Comparison of ENCODE assay signal across 21 mouse cellular contexts in genomic region chr5:35411028-35411427, GRCm38 (mm10). TPM values are rescaled to one million over a fixed set of nuclear protein-coding genes. Genes with fewer than 3 reads are reported as not detected.
DNase-seq lines count a peak whose midpoint lies in the region; ATAC-seq and TF ChIP-seq lines count a peak whose summit lies in the region.
"Had no signal": no experiment of that assay in that cellular context is flagged by ENCODE, and none has a peak within 500 bp of the region (broad histone marks: within the 10 kb centered on the region; RNA-seq: fewer than 3 reads in every experiment).

No protein-coding gene starts in this region.

- no peak for ATAC-seq in heart, embryonic 11.5 days (replicated peaks; ENCODE audit: insufficient number of reproducible peaks, low FRiP score, low TSS enrichment)
- ATAC-seq in liver, embryonic 12.5 days: no peak
- ATAC-seq: forebrain, postnatal 0 days; intestine, embryonic 16.5 days had no signal

- H3K9ac ChIP-seq in heart, embryonic 11.5 days (ENCODE audit: low read depth, low read length): no peak overlapping the region
- no peak overlapping the region for H3K9ac ChIP-seq in liver, embryonic 12.5 days
- H3K9ac ChIP-seq: embryonic facial prominence, embryonic 12.5 days; forebrain, embryonic 12.5 days; forebrain, postnatal 0 days; heart, embryonic 13.5 days; hindbrain, embryonic 15.5 days had no signal

- no peak for TF ChIP-seq POLR2A in testis, adult 2 months (IDR thresholded peaks at IDR 0.05; ENCODE audit: control insufficient read depth, low read depth, low read length)

- 53% methylated on average over 10 of the region's 10 CpGs for WGBS in heart, embryonic 11.5 days (ENCODE audit: insufficient replicate concordance)
- WGBS in liver, embryonic 12.5 days (ENCODE audit: insufficient replicate concordance): 50% methylated on average over 10 of the region's 10 CpGs

- DNase-seq in testis, postnatal 10 days (ENCODE audit: low spot score): no peak
- peak; percentile 91 for DNase-seq in ZHBTc4 (ENCODE audit: low read depth, low spot score)
- DNase-seq: adrenal gland, adult 2 months; adrenal gland, postnatal 36 days; B cell, adult 2 months; cerebellum, adult 8-10 months; cerebellum, postnatal 14 days; forebrain, postnatal 0 days; gastrocnemius, postnatal 14 days; heart, postnatal 36 days had no signal

- H3K27me3 ChIP-seq in testis, adult 2 months (ENCODE audit: control insufficient read depth, insufficient read depth, low read length): no peaks in the 10 kb centered on the region
- peaks cover 58% of the 10 kb centered on the region for H3K27me3 ChIP-seq in E14TG2a.4 (ENCODE audit: insufficient read depth, low read length)
- peaks cover 70% of the 10 kb centered on the region for H3K27me3 ChIP-seq in heart, embryonic 11.5 days (ENCODE audit: control insufficient read depth, insufficient read depth, low read length)
- H3K27me3 ChIP-seq in liver, embryonic 12.5 days (replicated peaks): peaks cover 70% of the 10 kb centered on the region

- peak overlapping the region; percentile 33; the same call in 1 of the 2 replicates for H3K27ac ChIP-seq in testis, adult 2 months (ENCODE audit: control insufficient read depth, insufficient read depth, low read depth, low read length)
- no peak overlapping the region for H3K27ac ChIP-seq in heart, embryonic 11.5 days (ENCODE audit: low read depth, low read length)
- H3K27ac ChIP-seq in liver, embryonic 12.5 days: no peak overlapping the region
- H3K27ac ChIP-seq: embryonic facial prominence, embryonic 12.5 days; forebrain, embryonic 12.5 days; heart, embryonic 13.5 days; hindbrain, embryonic 15.5 days had no signal

- no peak for TF ChIP-seq CTCF in testis, adult 2 months (IDR thresholded peaks at IDR 0.05; ENCODE audit: control insufficient read depth, insufficient read depth, insufficient replicate concordance, low read depth, low read length)
- TF ChIP-seq CTCF in E14TG2a.4 (conservative IDR thresholded peaks at IDR 0.05; ENCODE audit: low read length): no peak

- no peaks in the 10 kb centered on the region for H3K9me3 ChIP-seq in E14TG2a.4 (ENCODE audit: low read length)
- no peaks in the 10 kb centered on the region for H3K9me3 ChIP-seq in heart, embryonic 11.5 days (replicated peaks; ENCODE audit: control insufficient read depth, low read length)
- no peaks in the 10 kb centered on the region for H3K9me3 ChIP-seq in liver, embryonic 12.5 days (replicated peaks)
- H3K9me3 ChIP-seq: embryonic facial prominence, embryonic 12.5 days; forebrain, embryonic 12.5 days; heart, embryonic 13.5 days; hindbrain, embryonic 15.5 days had no signal

- H3K4me2 ChIP-seq in heart, embryonic 11.5 days: no peak overlapping the region
- H3K4me2 ChIP-seq in liver, embryonic 12.5 days: no peak overlapping the region
- H3K4me2 ChIP-seq: embryonic facial prominence, embryonic 12.5 days; forebrain, embryonic 12.5 days; heart, embryonic 13.5 days; hindbrain, embryonic 15.5 days had no signal

- no peaks in the 10 kb centered on the region for H3K36me3 ChIP-seq in testis, adult 2 months (ENCODE audit: control insufficient read depth, insufficient read depth, low read length)
- no peaks in the 10 kb centered on the region for H3K36me3 ChIP-seq in E14TG2a.4 (ENCODE audit: insufficient read depth, low read length)
- no peaks in the 10 kb centered on the region for H3K36me3 ChIP-seq in heart, embryonic 11.5 days (ENCODE audit: control insufficient read depth, insufficient read depth, low read length)
- no peaks in the 10 kb centered on the region for H3K36me3 ChIP-seq in liver, embryonic 12.5 days
- H3K36me3 ChIP-seq: embryonic facial prominence, embryonic 12.5 days; forebrain, embryonic 12.5 days; heart, embryonic 13.5 days; hindbrain, embryonic 15.5 days had no signal

- H3K4me1 ChIP-seq in testis, adult 2 months (ENCODE audit: control insufficient read depth, insufficient read depth, low read length): peaks cover 7% of the 10 kb centered on the region
- H3K4me1 ChIP-seq in E14TG2a.4 (replicated peaks; ENCODE audit: low read depth, low read length): peaks cover 13% of the 10 kb centered on the region
- no peaks in the 10 kb centered on the region for H3K4me1 ChIP-seq in heart, embryonic 11.5 days (ENCODE audit: control insufficient read depth, insufficient read depth, low read length)
- no peaks in the 10 kb centered on the region for H3K4me1 ChIP-seq in liver, embryonic 12.5 days
- H3K4me1 ChIP-seq: heart, embryonic 13.5 days had no signal

- peak overlapping the region; percentile 53 for H3K4me3 ChIP-seq in testis, adult 2 months (ENCODE audit: control insufficient read depth, low read depth, low read length)
- 0 out of 2 replicates have a peak overlapping the region, but pooled peaks have one; percentile 29 for H3K4me3 ChIP-seq in E14TG2a.4 (replicated peaks; ENCODE audit: low read length)
- no peak overlapping the region for H3K4me3 ChIP-seq in heart, embryonic 11.5 days (ENCODE audit: low read depth, low read length)
- H3K4me3 ChIP-seq in liver, embryonic 12.5 days: no peak overlapping the region
- H3K4me3 ChIP-seq: embryonic facial prominence, embryonic 12.5 days; forebrain, embryonic 12.5 days; heart, embryonic 13.5 days; hindbrain, embryonic 15.5 days had no signal

RNA-seq across cellular contexts. Expression of gene Hmx1, which starts 22.1 kb away (rescaled TPM):
- polyA plus RNA-seq in testis, adult 2 months (2012; rRNA removed): 19.1 and 24.0 TPM in 2 replicates
- polyA plus RNA-seq in heart, embryonic 11.5 days (2014; fragmentation: Nextera tagmentation; extraction: Ambion mirVana): not detected in 2 replicates
- 0.32 TPM in 1 of 2 replicates, not detected in the other for polyA plus RNA-seq in liver, embryonic 12.5 days (2016; fragmentation: Nextera tagmentation; extraction: Ambion mirVana)
- polyA plus RNA-seq: adrenal gland, adult 2 months; forebrain, postnatal 0 days; gonadal fat pad, adult 2 months; heart, postnatal 0 days; hindbrain, embryonic 15.5 days; intestine, embryonic 16.5 days had no signal

Comparison
In these comparisons a context has a peak if more than half of its experiments do, and no peak if none do; other contexts are left out.
1. H3K4me3 ChIP-seq: peak in testis, adult 2 months (single experiment) and E14TG2a.4 (single experiment); none in heart, embryonic 11.5 days (single experiment) and liver, embryonic 12.5 days (single experiment).
2. RNA of gene Hmx1, which starts 22.1 kb away (polyA plus RNA-seq): 19.1 to 24.0 TPM in testis, adult 2 months; 0.32 TPM in liver, embryonic 12.5 days and not detected in heart, embryonic 11.5 days; every median in the first group is over 10 times any median in the second.